Mouse (Mus musculus): ENCODE data around the gene Sephs1.

Gene Sephs1

DNA sequence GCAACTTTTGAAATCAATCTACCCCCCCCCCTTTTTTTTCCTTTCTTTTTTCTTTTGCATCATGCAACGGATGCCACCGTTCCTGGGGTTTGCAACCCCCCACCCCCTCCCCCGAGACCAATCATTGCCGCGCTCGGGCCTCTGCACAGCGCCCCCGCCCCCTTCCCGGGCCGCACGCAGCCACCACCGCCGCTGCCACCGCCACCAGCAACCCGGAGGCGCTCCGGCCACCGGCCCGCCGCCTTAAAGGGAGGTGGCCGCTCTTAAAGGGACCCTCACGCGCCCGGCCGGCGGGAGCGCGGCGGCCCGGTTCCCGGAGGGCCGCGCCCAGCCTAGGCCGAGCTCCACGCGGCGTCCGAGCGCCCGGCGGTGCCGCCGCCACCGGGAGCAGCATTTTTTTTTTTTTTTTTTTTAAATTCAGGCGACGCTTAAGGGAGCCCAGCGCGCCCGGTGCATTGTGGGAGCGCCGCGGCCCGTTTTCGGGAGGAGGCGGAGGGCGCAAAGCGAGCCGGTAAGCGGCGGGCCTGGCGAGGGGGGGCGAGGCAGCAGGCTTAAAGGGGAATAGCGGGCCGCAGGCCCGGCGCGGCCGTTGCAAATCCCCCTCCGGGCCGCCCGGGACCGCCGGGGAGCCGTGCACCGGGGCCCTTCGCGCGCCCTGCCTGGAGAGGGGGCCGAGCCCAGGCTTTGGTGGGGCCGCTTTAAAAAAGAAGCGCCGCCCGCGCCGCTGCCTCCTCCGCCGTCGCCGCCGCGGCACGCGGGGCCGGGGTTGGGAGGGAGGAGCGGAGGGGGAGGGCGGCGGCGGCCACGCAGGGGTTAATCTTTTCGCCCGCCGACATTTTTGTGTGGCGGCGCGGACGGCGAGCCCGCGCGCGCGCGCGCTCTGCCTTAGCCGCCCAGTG, at the start of gene Sephs1:
Gene Sephs1 (plus strand): TSS at position 215 of the 899 bp plus-strand sequence.
- DNase-seq (ENCODE audit: low spot score) = peak; percentile 80

DNA sequence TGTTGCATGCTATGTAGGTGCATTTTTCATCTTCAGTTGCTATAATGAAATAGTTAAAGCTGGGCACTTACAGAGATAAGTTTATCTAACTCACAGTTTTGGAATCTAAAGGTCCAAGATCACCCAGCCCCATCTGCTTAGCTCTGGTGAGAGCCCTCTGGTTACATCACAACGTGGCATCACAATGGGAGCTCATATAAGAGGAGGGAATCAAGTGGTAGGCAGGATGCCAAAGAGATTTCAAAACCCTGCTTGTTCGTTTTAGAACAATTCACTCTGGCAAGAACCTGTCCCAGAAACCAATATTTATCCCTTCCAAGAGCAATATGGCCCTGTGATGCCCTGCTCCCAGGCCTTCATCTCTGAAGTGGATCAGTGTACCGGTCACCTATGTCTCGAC, 49.2 kb upstream of the Sephs1 start:
- DNase-seq (ENCODE audit: low spot score) = peak; percentile 53

DNA sequence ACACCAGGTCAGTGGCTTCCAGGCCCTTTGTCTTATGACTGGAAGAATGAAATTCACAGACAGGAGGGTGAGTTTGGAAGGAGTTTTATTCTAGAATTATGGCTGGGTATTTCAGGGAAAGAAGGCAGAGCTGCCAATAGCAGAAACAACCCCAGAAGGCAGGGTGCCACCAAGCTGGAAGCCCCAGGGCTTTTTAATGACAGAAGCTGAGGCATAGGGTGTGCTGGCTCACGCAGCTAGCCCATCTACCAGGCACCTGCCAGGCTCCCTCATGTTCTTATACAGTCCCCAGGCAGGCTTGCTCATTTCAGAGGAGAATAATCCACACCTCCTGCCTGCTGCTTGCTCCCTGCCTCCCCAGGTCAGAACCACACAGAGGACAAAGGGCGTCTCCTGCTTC, 31.9 kb upstream of the Sephs1 start:
- DNase-seq (ENCODE audit: low spot score) = no peak

DNA sequence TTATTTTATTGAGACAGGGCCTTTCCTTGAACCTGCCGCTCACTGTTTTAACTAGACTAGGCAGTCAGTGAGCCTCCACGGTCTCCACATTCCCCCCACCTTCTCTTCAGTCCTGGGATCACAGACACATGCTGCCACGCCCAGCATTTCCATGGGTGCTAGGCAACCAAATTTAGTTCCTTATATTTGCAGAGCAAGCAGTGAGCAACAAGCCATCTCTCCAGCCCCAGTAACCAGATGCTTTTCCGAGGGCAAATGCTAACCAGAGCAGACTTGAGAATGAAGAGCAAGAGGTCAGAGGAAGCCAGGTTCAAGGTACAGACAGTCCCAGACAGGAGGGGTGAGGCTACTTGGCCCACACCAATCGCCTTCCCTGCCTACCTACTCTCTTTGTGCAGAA, 24.2 kb upstream of the Sephs1 start:
- DNase-seq (ENCODE audit: low spot score) = no peak

DNA sequence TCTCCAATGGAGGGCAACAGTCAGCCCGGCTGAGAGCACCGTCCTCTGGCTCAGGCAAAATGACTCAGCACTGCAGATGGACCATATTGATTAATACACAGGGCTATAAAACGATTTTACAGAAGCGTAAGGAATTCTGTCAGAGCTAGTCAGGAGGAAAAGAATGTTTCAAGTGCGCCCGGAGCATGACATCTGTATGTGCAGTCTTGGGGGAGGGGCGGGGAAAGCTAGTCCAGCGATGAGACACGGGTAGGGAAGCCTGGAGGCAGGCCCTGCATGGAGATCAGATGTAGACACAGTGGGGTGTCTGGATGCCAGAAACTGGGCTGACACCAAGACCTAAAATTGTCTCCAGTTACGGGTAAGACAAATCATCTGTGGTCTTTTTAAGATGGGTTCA, 23.2 kb upstream of the Sephs1 start:
- no peak for DNase-seq (ENCODE audit: low spot score)

DNA sequence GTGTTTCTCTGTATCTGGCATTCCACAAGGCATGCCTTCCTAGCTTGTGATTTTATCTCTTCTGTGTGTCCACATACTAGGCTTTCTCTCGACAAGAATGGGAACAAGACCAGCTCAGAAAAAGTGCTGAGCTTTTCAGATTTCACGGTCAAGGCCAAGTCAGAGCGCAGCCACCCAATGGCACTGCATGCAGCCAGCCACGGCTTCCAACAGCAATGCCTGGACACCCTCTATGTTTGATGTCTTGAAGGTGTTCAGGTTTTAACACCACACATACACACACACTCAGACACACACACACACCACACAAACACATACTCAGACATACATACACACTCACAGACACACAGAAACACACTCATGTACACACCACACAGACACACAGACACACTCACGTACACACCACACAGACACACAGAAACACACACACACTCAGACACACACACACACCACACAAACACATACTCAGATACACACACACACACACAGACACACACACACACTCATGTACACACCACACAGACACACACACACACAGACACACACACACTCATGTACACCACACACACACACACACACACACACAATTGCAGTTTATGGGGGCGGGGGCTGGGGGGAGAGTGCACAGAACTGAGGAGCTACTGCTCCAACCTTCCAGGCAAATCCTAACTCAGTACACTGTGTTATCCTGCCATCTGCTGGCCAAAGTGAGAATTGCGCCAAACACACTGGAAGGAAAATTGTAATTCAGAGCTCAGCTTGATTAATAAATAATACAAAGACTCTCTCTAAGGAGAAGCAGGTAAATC, 17.2 kb upstream of the Sephs1 start:
- peak; percentile 63 for DNase-seq (ENCODE audit: low spot score)

DNA sequence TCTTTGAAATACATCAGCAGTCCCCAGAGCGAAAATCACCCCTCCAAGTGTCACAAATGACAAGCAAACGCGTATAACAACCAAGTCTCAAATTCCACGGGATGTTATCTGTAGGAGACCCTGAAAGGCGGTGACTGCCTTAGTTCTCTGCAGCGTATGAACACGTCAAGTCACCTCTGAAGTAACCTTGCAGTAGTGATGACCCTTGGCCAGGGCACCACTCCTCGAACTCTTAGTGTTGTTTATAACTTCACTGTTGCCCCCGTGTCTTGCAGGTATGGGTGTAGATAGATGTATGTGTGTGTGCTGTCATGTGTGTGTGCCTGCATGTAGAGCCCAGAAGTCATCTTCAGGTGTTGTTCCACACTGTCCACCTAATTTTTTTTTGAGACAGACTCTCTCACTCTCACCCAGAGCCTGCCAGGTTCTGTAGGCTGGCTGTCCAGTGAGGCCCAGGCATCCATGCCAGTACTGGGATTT, 16.5 kb upstream of the Sephs1 start:
- DNase-seq (ENCODE audit: low spot score) = no peak

DNA sequence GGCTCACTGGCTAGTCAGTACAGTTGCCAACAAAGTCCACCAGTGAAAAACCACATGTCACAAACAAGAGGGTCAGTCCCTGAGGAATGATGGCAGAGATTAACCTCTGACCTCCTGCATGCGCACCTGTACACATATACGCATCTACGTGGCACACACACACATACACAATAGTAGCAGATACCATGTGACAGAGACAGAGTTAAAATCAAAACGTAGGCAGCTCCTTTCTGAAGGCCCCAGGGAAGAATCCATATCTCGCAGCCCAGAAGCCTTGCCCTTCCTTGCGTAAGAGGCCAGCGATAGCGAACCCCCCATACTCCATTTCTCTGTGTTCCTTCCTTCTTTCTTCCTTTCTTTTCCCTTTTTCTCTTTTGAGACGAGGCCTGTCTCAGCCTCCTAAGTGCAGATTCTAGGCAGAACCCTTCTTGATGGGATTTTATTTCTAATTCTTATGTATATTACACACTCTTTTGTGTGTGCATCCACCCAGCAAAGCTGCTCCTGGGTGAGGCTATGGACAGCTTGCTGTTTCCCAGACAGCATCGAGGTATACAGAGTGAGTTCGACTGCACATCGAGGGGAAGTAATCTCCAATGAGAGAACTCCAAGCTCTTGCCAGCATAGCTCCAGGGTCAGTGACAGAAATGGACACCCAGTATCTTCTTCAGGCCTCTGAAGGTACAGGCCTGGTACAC, 13.2 kb upstream of the Sephs1 start:
- DNase-seq (ENCODE audit: low spot score) = no peak

DNA sequence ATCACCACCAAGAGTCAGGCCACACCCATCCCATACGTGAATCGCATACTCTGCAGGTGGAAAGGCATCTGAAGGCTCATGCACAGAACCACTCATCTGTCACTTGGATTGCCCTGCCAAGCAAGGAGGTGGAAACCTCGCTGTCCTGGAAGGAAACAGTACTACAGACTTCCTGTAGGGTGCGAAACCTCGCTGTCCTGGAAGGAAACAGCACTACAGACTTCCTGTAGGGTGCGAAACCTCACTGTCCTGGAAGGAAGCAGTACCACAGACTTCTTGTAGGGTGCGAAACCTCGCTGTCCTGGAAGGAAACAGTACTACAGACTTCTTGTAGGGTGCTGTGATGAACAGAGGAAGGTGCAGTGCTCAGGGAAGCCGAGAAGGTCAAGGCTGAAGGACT, 8.6 kb upstream of the Sephs1 start:
- DNase-seq (ENCODE audit: low spot score) = no peak

DNA sequence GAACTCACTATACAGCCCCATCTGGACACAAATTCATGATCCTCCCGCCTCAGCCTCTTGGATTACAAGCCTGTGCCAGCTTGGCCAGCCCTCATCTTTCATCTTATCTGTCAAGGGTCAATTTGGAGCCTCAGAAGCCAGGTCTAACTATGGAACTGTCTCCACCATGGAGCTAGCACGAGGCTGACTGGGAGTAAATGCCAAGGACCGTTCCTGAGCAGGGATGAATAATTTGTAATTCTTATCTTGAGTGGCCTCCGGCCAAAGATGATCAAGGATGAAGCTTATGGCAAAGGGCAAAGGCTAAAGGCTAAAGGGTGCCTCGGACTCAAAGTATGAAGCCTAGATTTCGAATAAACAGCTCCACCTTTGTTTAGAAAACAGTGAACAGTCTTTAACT, 8.0 kb upstream of the Sephs1 start:
- DNase-seq (ENCODE audit: low spot score) = no peak

DNA sequence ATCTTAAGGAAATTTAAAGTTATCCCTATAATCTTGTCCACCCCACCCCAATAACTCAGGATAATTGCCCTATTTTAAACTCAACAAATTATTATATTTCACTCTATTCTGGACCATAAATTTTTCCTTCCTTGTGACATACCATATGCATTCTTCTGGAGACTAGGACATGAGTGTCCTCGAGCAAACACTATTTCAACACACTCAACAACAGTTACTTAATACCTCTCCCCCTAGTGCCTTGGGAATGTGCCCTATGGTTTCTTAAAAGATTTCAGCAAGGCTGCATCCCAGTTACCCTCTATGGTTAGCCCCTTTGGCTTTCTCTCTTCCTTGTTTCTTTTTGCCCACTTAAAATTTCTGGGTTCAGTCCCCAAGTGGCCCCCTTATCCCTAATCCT, 6.3 kb upstream of the Sephs1 start:
- no peak for DNase-seq (ENCODE audit: low spot score)

DNA sequence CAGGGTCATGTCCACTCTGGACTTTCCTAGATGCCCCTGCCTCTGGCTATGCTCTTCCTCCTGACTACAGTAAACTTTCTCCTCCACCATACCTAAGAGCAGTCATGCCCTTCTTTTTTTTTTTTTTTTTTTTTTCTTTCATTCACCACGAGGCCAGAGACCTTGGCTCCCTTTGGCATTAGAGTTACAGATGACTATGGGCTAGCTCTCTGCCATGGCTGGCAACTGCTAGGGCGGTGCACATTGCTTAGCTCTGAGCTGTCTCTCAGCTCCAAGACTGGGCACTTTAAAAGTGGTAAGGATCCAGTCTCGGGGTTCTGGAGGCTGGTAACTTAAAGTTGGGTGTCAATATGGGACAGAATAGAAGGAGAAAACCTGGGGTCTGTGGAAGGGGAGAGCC, 5.2 kb upstream of the Sephs1 start:
- DNase-seq (ENCODE audit: low spot score) = no peak

DNA sequence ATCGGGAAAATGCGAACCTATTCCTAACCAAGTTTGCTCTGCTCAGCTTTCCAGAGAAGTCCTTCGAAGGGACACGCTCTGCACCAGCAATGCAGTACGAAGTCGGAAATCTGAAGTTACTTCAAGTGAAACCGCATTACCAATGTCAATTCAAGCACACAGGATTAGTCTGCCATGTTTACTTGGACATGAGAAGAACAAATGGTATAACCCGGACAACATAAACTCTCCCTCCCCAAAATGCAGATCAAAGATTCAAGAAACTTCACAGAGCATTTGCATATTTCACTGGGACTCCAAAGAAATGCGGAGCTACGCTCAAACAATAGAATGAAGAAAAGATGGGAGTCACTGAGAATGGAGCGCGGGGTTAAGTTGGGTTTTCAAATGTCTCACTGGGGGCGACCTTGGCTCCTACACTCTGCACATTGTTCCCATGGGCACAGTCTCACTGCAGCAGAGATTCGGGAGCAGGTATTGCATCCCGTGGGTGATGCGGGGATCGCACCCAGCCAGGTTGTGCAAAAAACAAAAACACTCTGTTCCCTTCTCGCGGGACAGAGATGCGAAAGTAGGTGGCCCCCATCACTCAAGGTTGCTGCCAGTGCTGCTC, 521 bp upstream of the Sephs1 start:
- DNase-seq (ENCODE audit: low spot score) = no peak

DNA sequence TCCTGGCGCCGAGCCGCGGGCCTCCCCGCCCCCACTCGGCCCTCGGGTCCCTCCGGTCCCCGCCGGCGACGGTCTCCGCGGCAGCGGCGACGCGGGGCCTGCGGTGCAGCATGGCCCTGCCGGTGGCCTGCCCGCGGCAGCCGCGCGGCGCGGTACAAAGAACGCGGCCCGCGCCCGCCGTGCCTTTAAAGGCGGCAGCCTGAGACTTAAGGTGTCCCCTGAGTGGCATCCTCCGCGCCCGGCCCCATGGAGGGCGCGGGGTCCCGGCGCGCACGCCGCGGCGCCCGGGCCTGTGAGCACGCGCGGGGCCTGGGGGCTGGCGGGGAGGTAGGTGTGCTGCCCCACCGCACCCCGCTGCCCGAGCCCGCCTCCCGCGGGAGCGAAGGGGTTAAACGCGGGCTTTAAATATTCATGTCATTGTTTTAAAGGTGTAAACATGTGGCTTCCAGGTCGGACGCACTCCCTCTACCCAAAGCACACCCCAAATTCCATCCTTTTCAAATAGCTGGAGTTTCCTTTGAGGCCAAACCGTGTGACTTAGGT, 956 bp downstream of the Sephs1 start:
- peak; percentile 65 for DNase-seq (ENCODE audit: low spot score)

DNA sequence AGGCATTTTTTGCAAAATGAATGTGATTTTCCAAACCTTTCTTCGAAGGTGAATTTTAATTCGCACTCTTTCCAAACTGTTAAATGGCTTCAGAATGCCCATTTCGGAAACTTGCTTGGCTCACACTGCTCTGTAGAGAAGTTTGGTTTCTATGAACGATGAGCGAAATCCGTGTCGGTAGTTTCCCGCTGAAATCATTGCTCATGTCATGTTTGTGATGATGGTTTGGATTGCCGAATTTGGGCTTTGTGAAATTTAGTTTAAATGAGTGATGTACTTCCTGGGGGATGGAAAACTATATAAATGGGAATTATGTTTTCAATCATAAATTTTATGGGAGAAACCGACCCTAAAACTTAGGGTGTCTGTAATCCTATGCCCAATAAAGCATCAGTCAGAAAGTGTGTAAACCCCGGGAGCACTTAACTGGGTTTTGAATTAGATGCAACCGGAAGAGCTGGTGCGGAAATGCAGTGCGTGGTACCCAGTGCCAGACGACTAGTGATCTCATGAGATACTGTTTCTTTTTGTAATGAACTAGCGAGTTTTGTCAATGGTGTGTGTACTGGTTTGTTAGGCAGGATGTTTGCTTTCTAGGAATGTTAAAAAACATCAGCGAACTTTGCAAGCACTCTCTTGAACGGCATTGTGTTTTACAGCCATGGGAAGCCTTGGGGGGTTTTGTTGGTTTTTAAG, 1.8 kb downstream of the Sephs1 start:
- DNase-seq (ENCODE audit: low spot score) = no peak

DNA sequence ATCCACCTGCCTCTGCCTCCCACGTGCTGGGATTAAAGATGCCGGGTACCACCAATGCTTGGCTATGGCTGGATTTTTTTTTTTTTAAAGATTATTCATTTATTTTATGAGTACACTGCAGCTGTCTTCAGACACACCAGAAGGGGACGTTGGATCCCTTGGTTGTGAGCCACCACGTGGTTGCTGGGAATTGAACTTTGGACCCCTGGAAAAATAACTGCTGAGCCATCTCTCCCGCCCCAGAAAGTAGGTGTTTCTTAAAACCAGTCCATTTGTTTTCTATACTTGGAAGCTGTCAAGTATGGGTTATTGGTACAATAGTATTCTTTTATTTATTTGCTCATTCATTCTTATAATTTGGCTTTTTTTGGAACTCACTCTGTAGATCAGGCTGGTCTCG, 5.5 kb downstream of the Sephs1 start:
- DNase-seq (ENCODE audit: low spot score) = no peak

DNA sequence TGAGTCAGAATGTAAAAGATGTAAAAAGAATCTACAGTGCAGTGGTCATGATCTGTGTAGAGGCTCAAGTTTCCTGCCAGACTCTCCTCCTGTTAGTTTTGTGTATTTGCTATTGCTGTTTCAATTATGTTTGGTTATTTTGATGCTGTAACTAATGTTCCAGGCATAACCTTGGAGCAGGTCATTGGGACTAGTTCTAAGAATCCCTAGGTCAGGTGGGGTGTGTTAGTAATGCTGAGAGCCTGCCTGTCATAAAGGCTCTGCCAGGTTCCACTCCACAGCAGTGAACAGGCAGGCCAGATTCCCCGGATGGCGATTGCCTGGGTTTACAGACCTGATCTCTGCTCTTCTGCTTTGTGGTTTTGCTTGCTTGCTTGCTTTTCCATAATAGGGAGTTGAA, 14.2 kb downstream of the Sephs1 start:
- no peak for DNase-seq (ENCODE audit: low spot score)

DNA sequence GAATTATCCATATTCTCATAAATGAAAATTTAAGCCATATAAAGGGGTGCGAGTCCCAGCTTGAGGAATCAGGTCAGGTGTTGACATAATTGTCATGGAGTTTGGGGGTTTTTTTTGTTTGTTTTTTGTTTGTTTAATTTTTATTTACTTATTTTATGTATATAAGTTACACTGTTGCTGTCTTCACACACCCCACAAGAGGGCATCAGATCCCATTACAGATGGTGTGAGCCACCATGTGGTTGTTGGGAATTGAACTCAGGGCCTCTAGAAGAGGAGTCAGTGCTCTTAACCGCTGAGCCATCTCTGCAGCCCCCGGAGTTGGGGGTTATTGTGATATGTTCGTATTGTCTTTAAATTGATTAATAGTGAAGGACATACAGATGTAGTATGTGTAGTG, 15.6 kb downstream of the Sephs1 start:
- DNase-seq (ENCODE audit: low spot score) = no peak

DNA sequence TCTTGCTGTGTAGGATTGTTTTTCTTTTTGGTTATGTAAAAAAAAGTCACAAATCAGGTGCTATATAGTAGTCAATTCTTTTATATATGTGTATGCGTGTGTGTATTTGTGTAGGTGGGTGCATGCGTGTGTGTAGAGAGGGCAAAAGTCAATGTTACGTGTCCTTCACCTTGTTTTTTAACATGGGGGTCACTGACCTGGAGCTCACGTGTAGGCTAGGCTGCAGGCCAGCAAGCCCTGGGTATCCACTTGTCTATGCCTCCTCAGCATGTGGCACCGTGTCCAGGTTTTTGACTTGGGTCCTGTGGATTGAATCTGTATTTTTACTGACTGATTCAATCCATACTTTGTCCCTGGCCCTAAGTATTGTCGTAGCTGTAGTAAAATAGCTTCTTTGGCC, 19.3 kb downstream of the Sephs1 start:
- DNase-seq (ENCODE audit: low spot score) = no peak

DNA sequence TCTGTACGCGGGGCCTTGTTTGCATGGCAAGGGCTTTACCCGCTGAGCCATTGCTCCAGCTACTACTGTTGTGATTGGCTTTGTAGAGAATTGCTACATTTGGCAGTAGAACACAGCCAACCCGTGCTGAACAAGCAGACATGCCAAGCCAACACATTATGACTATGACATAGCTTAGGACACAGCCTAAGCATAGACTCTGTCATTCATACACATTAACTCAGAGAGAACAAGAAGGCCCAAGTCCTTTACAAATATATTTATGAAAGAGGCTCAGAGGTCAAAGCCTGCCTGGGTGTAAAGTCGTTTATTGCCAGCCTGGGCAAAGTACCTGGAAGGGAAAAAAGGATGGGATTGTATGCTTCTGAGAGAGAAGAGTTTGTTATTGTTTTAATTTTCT, 21.0 kb downstream of the Sephs1 start:
- DNase-seq (ENCODE audit: low spot score) = no peak

DNA sequence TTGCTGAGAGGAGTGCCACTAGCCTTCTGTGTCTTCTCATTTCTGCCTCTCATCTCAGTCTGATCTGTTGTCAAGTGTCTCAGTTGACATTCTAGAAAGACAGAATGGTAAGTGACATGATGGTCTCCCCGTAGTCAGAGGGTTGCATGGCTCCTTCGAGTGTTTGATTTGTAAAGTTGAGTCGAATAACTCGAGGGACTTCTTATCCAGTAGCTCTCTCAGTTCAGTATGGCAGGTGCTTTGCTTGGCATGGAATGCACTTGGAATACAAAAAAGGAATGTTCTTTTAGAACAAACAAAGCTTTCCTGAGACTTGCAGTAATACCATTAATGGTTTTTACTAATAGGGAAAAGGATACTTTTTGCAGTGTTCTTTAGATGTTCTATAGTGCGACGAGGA, 25.8 kb downstream of the Sephs1 start:
- DNase-seq (ENCODE audit: low spot score) = peak; percentile 42

Data from lung, postnatal 25 days (tissue).